ENCODE assay signal across 18 mouse cellular contexts in the genomic region with DNA sequence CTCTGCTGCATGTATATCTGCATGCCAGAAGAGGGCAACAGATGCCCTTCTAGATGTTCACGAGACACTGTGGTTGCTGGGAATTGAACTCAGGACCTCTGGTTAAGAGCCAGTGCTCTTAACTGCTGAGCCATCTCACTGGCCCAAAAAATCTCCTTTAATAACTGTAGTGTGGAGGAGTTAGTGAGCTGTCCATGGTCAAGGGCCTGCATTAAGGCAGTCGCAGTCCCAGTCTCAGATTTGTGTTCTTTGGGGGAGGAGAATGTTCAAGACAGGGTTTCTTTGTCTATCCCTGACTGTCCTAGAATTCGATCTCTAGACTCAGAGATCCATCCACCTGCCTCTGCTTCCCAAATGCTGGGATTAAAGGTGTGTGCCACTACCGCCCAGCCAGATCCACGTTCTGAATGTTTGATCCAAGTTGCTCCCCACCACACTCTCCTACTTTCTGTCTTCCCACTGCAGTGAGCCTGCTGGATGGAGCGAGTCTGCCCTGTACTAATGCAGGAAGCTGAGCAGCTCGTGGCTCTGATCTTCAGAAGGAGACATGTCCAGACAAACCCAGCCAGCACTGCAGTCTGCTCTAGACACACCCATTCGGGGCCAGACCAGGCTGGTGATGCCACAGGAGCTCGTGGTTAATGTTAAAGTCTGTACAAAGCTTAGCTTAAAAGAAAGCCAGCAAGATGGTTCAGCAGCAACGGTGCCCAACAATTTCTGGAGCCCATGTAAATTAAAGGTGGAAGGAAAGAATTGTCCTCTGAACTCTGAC. TPM values are rescaled to one million over a fixed set of nuclear protein-coding genes. Genes with fewer than 3 reads are reported as not detected.
DNase-seq lines count a peak whose midpoint lies in the region; ATAC-seq and TF ChIP-seq lines count a peak whose summit lies in the region.
"Had no signal": no experiment of that assay in that cellular context is flagged by ENCODE, and none has a peak within 500 bp of the region (broad histone marks: within the 10 kb centered on the region; RNA-seq: fewer than 3 reads in every experiment).

No protein-coding gene starts in this region.

- TF ChIP-seq CTCF in ES-Bruce4 (IDR thresholded peaks at IDR 0.05; ENCODE audit: low read depth, low read length), result no peak

- no peak overlapping the region for H3K4me3 ChIP-seq in ES-Bruce4 (ENCODE audit: low read depth, low read length)
- H3K4me3 ChIP-seq: embryonic facial prominence, embryonic 12.5 days; heart, embryonic 10.5 days; limb, embryonic 12.5 days; liver, embryonic 13.5 days; lung, embryonic 15.5 days; midbrain, embryonic 12.5 days had no signal

- peak overlapping the region; percentile 92 for H3K27ac ChIP-seq in ES-Bruce4 (ENCODE audit: insufficient read depth, low read length)
- H3K27ac ChIP-seq: embryonic facial prominence, embryonic 12.5 days; heart, embryonic 10.5 days; limb, embryonic 12.5 days; liver, embryonic 13.5 days; lung, embryonic 15.5 days; macrophage; midbrain, embryonic 12.5 days had no signal

- no peaks in the 10 kb centered on the region for H3K27me3 ChIP-seq in ES-Bruce4 (ENCODE audit: control insufficient read depth, insufficient read depth, low read length, poor library complexity, severe bottlenecking)
- H3K27me3 ChIP-seq: embryonic facial prominence, embryonic 12.5 days; limb, embryonic 12.5 days; lung, embryonic 15.5 days; midbrain, embryonic 12.5 days had no signal

- no peak for ATAC-seq in granulocyte monocyte progenitor cell, adult 5-6 weeks (replicated peaks; ENCODE audit: poor library complexity, severe bottlenecking)
- ATAC-seq: forebrain, postnatal 0 days; inflammation-experienced regulatory T-cells, adult 6 months had no signal

- H3K36me3 ChIP-seq in ES-Bruce4 (ENCODE audit: control insufficient read depth, insufficient read depth, low read length, poor library complexity, severe bottlenecking), result no peaks in the 10 kb centered on the region
- H3K36me3 ChIP-seq: embryonic facial prominence, embryonic 12.5 days; heart, embryonic 10.5 days; limb, embryonic 12.5 days; liver, embryonic 13.5 days; lung, embryonic 15.5 days; midbrain, embryonic 12.5 days had no signal

- peaks cover 1% of the 10 kb centered on the region for H3K4me1 ChIP-seq in ES-Bruce4 (ENCODE audit: control insufficient read depth, insufficient read depth, low read length)
- H3K4me1 ChIP-seq: embryonic facial prominence, embryonic 12.5 days; lung, embryonic 15.5 days; midbrain, embryonic 12.5 days had no signal

- peak; percentile 66; the same call in 1 of the 2 replicates for TF ChIP-seq EP300 in ES-Bruce4 (IDR thresholded peaks at IDR 0.05; ENCODE audit: insufficient read depth, low read depth, low read length)

- no peak for TF ChIP-seq POLR2A in ES-Bruce4 (IDR thresholded peaks at IDR 0.05; ENCODE audit: insufficient read depth, low read length)

- H3K9me3 ChIP-seq in ES-Bruce4 (replicated peaks; ENCODE audit: control insufficient read depth, insufficient read depth, low read length, poor library complexity, severe bottlenecking), result no peaks in the 10 kb centered on the region
- H3K9me3 ChIP-seq: embryonic facial prominence, embryonic 12.5 days; heart, embryonic 10.5 days; limb, embryonic 12.5 days; liver, embryonic 13.5 days; lung, embryonic 15.5 days; midbrain, embryonic 12.5 days had no signal

- DNase-seq in urinary bladder, postnatal 14 days (ENCODE audit: low spot score), result peak; percentile 72
- no peak for DNase-seq in urinary bladder, postnatal 10 days (ENCODE audit: low spot score)
- DNase-seq in ZHBTc4 (ENCODE audit: low read depth, low spot score), result peak; percentile 84
- no peak for DNase-seq in cerebellum, postnatal 4 days (ENCODE audit: low spot score in 2 of 2)
- no peak for DNase-seq in left cerebral cortex, adult 11 months (ENCODE audit: low spot score)
- DNase-seq: cerebellum, adult 9-10 months; forebrain, postnatal 0 days; liver, embryonic 13.5 days; thymus, adult 2 months had no signal

- H3K9ac ChIP-seq in ES-Bruce4 (ENCODE audit: low read depth, poor library complexity, severe bottlenecking), result peak overlapping the region; percentile 53
- H3K9ac ChIP-seq: embryonic facial prominence, embryonic 12.5 days; forebrain, postnatal 0 days; limb, embryonic 12.5 days; liver, embryonic 13.5 days; lung, embryonic 15.5 days; midbrain, embryonic 12.5 days had no signal

RNA-seq across cellular contexts. Expression of a gene that starts 17.5 kb away (rescaled TPM):
- 28.3 and 30.1 TPM in 2 replicates for polyA plus RNA-seq in ES-Bruce4 (2011; ENCODE audit: insufficient read depth, insufficient read length, low read depth, missing spikeins)
- total RNA-seq in granulocyte monocyte progenitor cell, adult 5-6 weeks (2014; fragmentation: Nextera tagmentation), result 12.7 and 15.1 TPM in 2 replicates
- total RNA-seq in granulocyte monocyte progenitor cell, adult 5-6 weeks (2017), result 7.8 and 10.1 TPM in 2 replicates

RNA-seq across cellular contexts. Expression of a gene that starts 48.9 kb away (rescaled TPM):
- polyA plus RNA-seq in ES-Bruce4 (2011; ENCODE audit: insufficient read depth, insufficient read length, low read depth, missing spikeins), result 28.1 and 31.2 TPM in 2 replicates
- 22.3 and 24.9 TPM in 2 replicates for total RNA-seq in granulocyte monocyte progenitor cell, adult 5-6 weeks (2014; fragmentation: Nextera tagmentation)
- 60.8 and 69.0 TPM in 2 replicates for total RNA-seq in granulocyte monocyte progenitor cell, adult 5-6 weeks (2017)

Comparison
In these comparisons a context has a peak if more than half of its experiments do, and no peak if none do; other contexts are left out.
1. DNase-seq: peak in urinary bladder, postnatal 14 days (single experiment) and ZHBTc4 (single experiment); none in urinary bladder, postnatal 10 days (single experiment), cerebellum, postnatal 4 days (0 of 2) and left cerebral cortex, adult 11 months (single experiment).